Mouse (Mus musculus) lung, adult 2 months (tissue): ENCODE measurements around the gene Cfap43. TPM values are rescaled to one million over a fixed set of nuclear protein-coding genes. Genes with fewer than 3 reads are reported as not detected.

Source experiments
- DNase-seq: peaks from one replicate; pipeline ENCODE4 v3.0.0; 2022
- H3K4me1 ChIP-seq: fragments of 200-500 bp; 2 replicates; pipeline ENCODE4 v1.6.1; 2011; ENCODE audit warnings: low read length; ENCODE audit not compliant: control insufficient read depth, insufficient read depth
- H3K4me3 ChIP-seq: fragments of 200-500 bp; replicated peaks from 2 replicates; pipeline ENCODE3; 2011; ENCODE audit warnings: low read depth, mild to moderate bottlenecking, control low read depth, low read length; ENCODE audit errors: extremely low read depth
- CTCF ChIP-seq: fragments of 200-500 bp; IDR thresholded peaks from 2 replicates; pipeline ENCODE4 v1.5.1; 2011; ENCODE audit warnings: mild to moderate bottlenecking, low read length, control low read depth; ENCODE audit not compliant: insufficient read depth
- POLR2A ChIP-seq: fragments of 200-500 bp; IDR thresholded peaks from 2 replicates; pipeline ENCODE4 v1.6.1; 2011; ENCODE audit warnings: low read depth, mild to moderate bottlenecking, control low read depth, low read length, borderline replicate concordance; ENCODE audit errors: extremely low read depth
- WGBS: fragments of 180-500 bp; shearing (Covaris S2); methylation state at CpG from one replicate; pipeline ENCODE4 v1.1.7; 2018; 5-methylcytosine and 5-hydroxymethylcytosine counted together
- polyA plus RNA-seq: library from polyadenylated mRNA; depleted of rRNA; stranded (reverse); fragments of >200 nt; gene quantifications from 2 replicates; pipeline ENCODE4 v1.2.3, GENCODE M21; 2012

The Cfap43 gene
- polyA plus RNA-seq, 1 experiment = 7.1 TPM

- Histone ChIP-seq H3K4me1 (0 out of 2 replicates have a peak, but pooled peaks cover 6% of the 10 kb centered on the region), H3K4me3 (no peak overlapping the region)
- DNase-seq = no peak
- 66% methylated on average over 6 of the region's 6 CpGs for WGBS
- no peak for TF ChIP-seq POLR2A
- no peak for TF ChIP-seq CTCF
These were observed 16.4 kb upstream of the Cfap43 start for GRCm38 (mm10) chr19:47935530-47935929.

- WGBS = 54% methylated on average over 16 of the region's 16 CpGs
- DNase-seq = no peak
- no peak for TF ChIP-seq CTCF
- no peak for TF ChIP-seq POLR2A
- Histone ChIP-seq H3K4me3 (peak overlapping the region; percentile 36), H3K4me1 (0 out of 2 replicates have a peak, but pooled peaks cover 6% of the 10 kb centered on the region)
These were observed 15.7 kb upstream of the Cfap43 start for GRCm38 (mm10) chr19:47934636-47935238.

GRCm38 (mm10) chr19:47934146-47934545, 15.1 kb upstream of the Cfap43 start:
- 83% methylated on average over 8 of the region's 8 CpGs for WGBS
- no peak overlapping the region for H3K4me3 ChIP-seq
- no peak for TF ChIP-seq POLR2A
- no peak for TF ChIP-seq CTCF
- H3K4me1 ChIP-seq = 0 out of 2 replicates have a peak, but pooled peaks cover 6% of the 10 kb centered on the region
- no peak for DNase-seq

- WGBS = 35% methylated on average over 7 of the region's 7 CpGs
- Histone ChIP-seq H3K4me3 (no peak overlapping the region), H3K4me1 (0 out of 2 replicates have a peak, but pooled peaks cover 2% of the 10 kb centered on the region)
- DNase-seq = no peak
- no peak for TF ChIP-seq POLR2A
- TF ChIP-seq CTCF = peak; percentile 61
These were observed 13.0 kb upstream of the Cfap43 start for GRCm38 (mm10) chr19:47931982-47932638.

- peak; percentile 67 for DNase-seq
- no peak overlapping the region for H3K4me3 ChIP-seq
- no peak for TF ChIP-seq POLR2A
- TF ChIP-seq CTCF = no peak
- H3K4me1 ChIP-seq = 0 out of 2 replicates have a peak, but pooled peaks cover 2% of the 10 kb centered on the region
- WGBS = 75% methylated on average over 4 of the region's 4 CpGs
These were observed 10.0 kb upstream of the Cfap43 start for GRCm38 (mm10) chr19:47929043-47929442.

- 87% methylated on average over 2 of the region's 2 CpGs for WGBS
- DNase-seq = no peak
- no peak overlapping the region for H3K4me3 ChIP-seq
- 0 out of 2 replicates have a peak, but pooled peaks cover 2% of the 10 kb centered on the region for H3K4me1 ChIP-seq
- TF ChIP-seq CTCF (no peak), POLR2A (no peak)
These were observed 7.9 kb upstream of the Cfap43 start for GRCm38 (mm10) chr19:47927032-47927431.

- no peak overlapping the region for H3K4me3 ChIP-seq
- no peaks in the 10 kb centered on the region for H3K4me1 ChIP-seq
- 45% methylated on average over 7 of the region's 7 CpGs for WGBS
- no peak for DNase-seq
- no peak for TF ChIP-seq CTCF
- no peak for TF ChIP-seq POLR2A
These were observed 6.7 kb upstream of the Cfap43 start for GRCm38 (mm10) chr19:47925819-47926218.

GRCm38 (mm10) chr19:47919966-47920375, 884 bp upstream of the Cfap43 start:
- peaks cover 8% of the 10 kb centered on the region for H3K4me1 ChIP-seq
- peak overlapping the region; percentile 40 for H3K4me3 ChIP-seq
- under 1% methylated on average over 8 of the region's 8 CpGs for WGBS
- TF ChIP-seq POLR2A (no peak; the same call in 1 of the 2 replicates), CTCF (no peak)
- DNase-seq = peak; percentile 58

GRCm38 (mm10) chr19:47918455-47919101, 509 bp downstream of the Cfap43 start:
- WGBS = under 1% methylated on average over 29 of the region's 29 CpGs
- H3K4me3 ChIP-seq = peak overlapping the region; percentile 79
- H3K4me1 ChIP-seq = peaks cover 8% of the 10 kb centered on the region
- no peak for TF ChIP-seq POLR2A
- TF ChIP-seq CTCF = no peak
- DNase-seq = no peak

GRCm38 (mm10) chr19:47918016-47918415, 1.1 kb downstream of the Cfap43 start:
- Histone ChIP-seq H3K4me1 (peaks cover 8% of the 10 kb centered on the region), H3K4me3 (peak overlapping the region; percentile 79)
- WGBS = 20% methylated on average over 9 of the region's 9 CpGs
- DNase-seq = peak; percentile 33
- TF ChIP-seq POLR2A (no peak), CTCF (no peak)
